Mouse (Mus musculus) bone marrow, adult 2 months (tissue): ENCODE measurements at regions not wholly inside any gene's neighbourhood (a gene's known extent, or its start where the extent isn't known, plus 50 kb on each side); places are given as distances from the start of the nearest gene placed in this dataset.

ENCODE experiments used
- H3K27ac ChIP-seq: fragments of 200-500 bp; 2 replicates; pipeline ENCODE4 v1.5.1; 2012; ENCODE audit warnings: low read depth, mild to moderate bottlenecking, control low read depth, inconsistent platforms, low read length; ENCODE audit not compliant: control insufficient read depth, poor library complexity, insufficient read depth
- H3K4me1 ChIP-seq: fragments of 200-500 bp; 2 replicates; pipeline ENCODE4 v1.6.1; 2011; ENCODE audit warnings: low read length; ENCODE audit not compliant: control insufficient read depth, insufficient read depth
- H3K4me3 ChIP-seq: fragments of 200-500 bp; replicated peaks from 2 replicates; pipeline ENCODE3; 2011; ENCODE audit warnings: mild to moderate bottlenecking, low read depth, low read length, control low read depth; ENCODE audit not compliant: control insufficient read depth
- CTCF ChIP-seq: fragments of 200-500 bp; IDR thresholded peaks from 2 replicates; pipeline ENCODE4 v1.5.1; 2011; ENCODE audit warnings: low read length, control low read depth; ENCODE audit not compliant: control insufficient read depth, insufficient read depth
- POLR2A ChIP-seq: fragments of 200-500 bp; IDR thresholded peaks from 2 replicates; pipeline ENCODE4 v1.6.1; 2011; ENCODE audit warnings: low read depth, mild to moderate bottlenecking, control low read depth, low read length, borderline replicate concordance; ENCODE audit not compliant: control insufficient read depth
- WGBS: fragments of 180-500 bp; shearing (Covaris S2); methylation state at CpG from one replicate; pipeline ENCODE4 v1.1.7; 2018; 5-methylcytosine and 5-hydroxymethylcytosine counted together

DNA sequence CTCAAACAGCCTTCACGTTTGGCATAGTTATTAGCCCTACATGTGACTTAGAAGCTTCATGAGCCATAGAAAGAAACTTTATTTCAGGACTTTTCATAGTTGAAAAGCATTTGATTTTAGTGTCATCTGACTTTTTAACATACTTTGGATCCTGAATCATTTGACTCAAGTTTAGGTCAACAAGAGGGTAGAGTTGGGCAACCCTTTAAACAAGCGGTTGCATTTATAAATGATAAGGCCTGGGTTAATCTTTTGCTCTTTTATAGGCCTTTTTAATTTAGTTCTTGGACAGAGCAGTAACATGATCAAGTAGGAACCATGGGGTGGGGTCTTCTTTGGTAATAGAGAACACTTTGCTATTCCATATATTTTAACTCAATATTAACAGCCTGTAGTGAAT is 204.4 kb downstream of the Csl start:
- Histone ChIP-seq H3K4me1 (no peaks in the 10 kb centered on the region), H3K27ac (no peak overlapping the region), H3K4me3 (no peak overlapping the region)
- WGBS = 86% methylated on average over 2 of the region's 2 CpGs
- TF ChIP-seq CTCF (no peak), POLR2A (no peak)

DNA sequence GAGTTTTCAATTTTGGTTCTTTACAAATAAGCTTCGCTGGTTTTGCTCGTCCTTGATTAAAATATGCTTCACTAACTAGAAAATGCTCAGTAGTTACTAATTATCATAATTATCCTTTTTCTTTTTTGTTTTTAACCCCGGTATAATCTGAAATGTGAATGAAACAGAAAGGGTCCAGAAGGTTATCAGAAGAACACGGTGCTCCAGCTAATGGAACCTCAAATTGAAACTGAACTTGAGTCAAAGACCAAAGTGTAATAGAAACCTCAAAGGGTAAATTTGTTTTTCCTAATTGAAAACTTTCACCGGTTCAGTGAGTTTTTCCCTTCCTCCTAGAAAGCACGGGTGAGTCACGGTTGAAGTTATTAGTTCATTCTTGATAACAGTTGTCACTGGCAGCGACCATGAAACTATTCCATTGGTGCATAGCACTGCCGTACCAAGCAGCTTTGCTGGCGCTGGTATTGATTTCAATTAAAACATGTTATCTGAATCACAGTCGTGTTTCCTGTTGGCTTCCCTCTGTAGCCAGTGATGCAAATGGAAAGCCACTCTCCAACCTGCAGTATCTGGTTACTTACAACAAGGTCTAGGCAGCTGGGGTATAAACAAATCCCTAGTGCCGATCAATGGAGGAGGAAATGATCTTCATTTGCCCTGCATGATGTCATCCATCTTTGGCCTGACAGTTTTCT is 203.7 kb downstream of the Csl start:
- Histone ChIP-seq H3K4me3 (no peak overlapping the region), H3K4me1 (no peaks in the 10 kb centered on the region), H3K27ac (no peak overlapping the region)
- WGBS = 82% methylated on average over 12 of the region's 12 CpGs
- TF ChIP-seq CTCF (no peak), POLR2A (no peak)

DNA sequence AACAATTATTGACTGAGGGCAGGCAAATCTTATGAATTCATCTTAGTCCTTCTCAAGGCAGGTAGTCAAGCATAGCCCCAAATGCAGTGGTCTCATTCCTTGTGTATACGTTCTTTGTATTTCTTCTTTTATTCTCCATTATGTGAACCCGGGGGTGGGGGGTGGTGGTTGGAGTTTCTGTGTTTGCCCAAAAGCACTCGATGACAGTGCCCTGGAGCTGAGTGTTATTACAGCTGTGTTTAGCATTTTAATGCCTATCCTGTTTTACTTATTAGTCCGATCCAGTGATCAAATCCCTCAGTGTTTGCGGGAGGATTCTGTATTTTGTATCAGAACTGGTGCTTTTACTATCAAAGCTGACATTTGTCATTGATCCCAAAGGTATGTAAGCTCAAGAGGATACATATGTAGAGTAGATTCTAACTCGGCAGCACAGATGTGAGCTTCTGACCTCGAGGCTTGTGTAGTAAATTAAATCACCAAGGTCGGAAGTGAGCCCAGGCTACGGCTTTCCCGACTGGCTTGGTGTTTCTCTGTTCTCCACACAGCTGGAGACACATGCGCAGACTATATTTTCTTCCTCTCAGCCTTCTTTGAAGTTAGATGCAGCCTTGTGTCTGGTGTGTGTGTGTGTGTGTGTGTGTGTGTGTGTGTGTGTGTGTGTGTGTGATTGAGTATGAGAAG is 203.0 kb downstream of the Csl start:
- no peaks in the 10 kb centered on the region for H3K4me1 ChIP-seq
- no peak overlapping the region for H3K4me3 ChIP-seq
- H3K27ac ChIP-seq = no peak overlapping the region
- 83% methylated on average over 11 of the region's 11 CpGs for WGBS
- TF ChIP-seq POLR2A (no peak), CTCF (no peak)

DNA sequence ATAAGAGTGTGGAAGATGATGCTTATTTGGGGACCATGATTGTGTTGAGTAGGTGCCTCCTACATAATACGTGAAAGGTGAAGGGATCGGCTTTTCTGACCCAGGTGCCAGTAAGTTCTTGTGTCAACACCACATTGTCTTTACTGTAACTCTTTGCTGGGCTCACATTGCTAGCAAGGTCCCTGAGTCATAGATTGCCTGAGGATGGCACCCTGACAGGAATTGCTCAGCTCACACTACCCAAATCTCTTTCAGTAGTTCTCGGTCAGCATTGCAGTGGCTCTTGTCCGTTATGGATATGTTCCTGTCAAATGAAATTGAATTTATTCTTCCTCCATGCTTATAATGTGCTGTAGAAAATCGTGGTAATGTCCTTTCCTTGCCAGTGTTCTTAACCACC is 200.8 kb downstream of the Csl start:
- WGBS = 81% methylated on average over 5 of the region's 5 CpGs
- H3K4me1 ChIP-seq = no peaks in the 10 kb centered on the region
- H3K27ac ChIP-seq = no peak overlapping the region
- TF ChIP-seq POLR2A = no peak
- TF ChIP-seq CTCF = no peak
- H3K4me3 ChIP-seq = no peak overlapping the region

DNA sequence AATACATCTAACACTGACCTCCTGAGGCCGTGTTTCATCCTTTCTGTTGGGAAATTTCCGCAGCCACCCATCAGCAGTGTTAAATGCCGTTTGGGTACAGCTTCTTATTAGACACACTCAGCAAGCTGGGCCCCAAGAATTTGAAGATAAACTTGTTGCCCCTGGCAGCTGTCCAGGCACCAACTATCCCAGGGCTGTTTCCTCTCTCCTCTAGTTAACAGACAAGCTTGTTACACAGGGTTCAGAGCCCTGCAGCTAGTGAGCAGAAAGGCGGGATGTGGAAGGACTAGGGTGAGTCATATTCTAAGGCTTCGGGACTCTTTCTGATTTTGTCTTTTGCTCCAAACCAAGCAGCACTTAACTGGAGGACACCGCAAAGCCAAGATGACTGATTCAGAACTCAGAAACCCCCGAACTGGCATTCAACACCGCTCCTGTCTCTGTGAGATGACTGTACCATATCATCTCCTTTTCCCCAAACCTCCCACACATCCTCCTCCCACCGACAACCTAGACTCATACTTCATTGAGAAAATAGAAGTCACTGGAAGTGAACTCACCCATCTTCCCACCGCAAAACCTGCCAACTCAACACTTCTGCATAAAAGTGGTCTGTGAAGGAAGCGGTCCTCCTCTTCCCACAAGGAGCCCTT is 198.2 kb downstream of the Csl start:
- Histone ChIP-seq H3K4me1 (no peaks in the 10 kb centered on the region), H3K27ac (no peak overlapping the region), H3K4me3 (no peak overlapping the region)
- 69% methylated on average over 11 of the region's 11 CpGs for WGBS
- TF ChIP-seq CTCF = no peak
- TF ChIP-seq POLR2A = no peak

DNA sequence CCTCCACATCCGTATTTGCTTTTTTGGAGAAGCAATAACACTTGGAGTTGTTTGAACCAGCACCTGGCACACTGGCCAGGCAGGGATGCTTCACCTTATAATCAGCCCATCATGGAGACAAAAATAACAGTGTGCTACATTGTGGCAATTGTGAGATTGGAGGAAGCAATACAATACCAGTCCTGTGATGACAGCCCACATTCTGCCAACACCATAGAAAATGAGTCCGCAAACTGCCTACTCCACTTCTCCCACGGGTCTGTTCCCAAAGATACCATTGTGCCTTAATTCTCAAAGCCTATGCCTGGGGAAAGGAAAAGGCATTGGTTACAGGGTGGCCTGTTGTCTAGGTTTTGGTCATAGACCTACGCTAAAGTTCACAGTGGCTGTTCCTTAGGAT is 194.9 kb downstream of the Csl start:
- H3K27ac ChIP-seq = no peak overlapping the region
- no peak for TF ChIP-seq CTCF
- no peak for TF ChIP-seq POLR2A
- 87% methylated on average over 4 of the region's 4 CpGs for WGBS

DNA sequence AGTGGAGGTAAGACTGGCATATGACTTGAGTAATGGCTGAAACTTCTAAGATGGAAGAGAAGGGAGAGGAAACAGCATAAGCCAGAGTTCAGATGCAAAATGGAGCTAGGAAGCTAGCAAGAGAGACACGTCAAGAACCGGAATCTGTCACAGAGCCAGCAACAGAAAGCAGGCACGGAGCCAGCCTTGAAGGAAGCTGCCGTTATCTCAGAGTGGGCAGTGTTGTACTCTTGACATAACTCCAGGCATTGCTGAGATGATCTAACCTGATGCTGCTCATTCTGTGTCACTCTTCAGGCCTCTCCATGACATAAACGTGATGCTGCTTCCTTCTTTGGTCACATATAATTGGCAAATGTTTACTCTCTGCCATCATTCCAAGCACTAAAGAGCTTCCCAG is 191.0 kb downstream of the Csl start:
- 50% methylated on average over 5 of the region's 5 CpGs for WGBS
- Histone ChIP-seq H3K4me3 (no peak overlapping the region), H3K4me1 (no peaks in the 10 kb centered on the region), H3K27ac (no peak overlapping the region)
- TF ChIP-seq CTCF (no peak), POLR2A (no peak)

More for the DNA sequence above, 194.9 kb downstream of the Csl start:
- no peak overlapping the region for H3K4me3 ChIP-seq
- H3K4me1 ChIP-seq = no peaks in the 10 kb centered on the region

DNA sequence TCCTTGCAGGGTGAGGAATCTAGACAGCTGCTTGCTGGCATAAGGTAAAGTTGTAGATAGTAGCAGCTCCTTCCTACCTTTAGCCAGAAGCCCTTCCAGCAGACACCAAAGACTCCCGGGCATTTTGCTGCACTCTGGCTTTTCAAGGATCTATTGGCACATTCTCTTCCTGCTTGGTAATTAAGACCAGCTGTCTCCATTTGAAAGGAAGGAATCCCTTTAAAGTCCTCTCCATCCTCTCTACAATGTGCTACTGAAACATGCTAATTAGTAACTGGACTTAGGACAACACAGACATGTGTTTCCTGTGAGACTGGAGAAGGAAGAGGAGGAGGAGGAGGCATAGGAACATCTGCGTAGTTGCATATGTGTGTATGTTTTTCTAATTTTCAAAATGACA is 189.3 kb downstream of the Csl start:
- TF ChIP-seq CTCF = no peak
- no peak for TF ChIP-seq POLR2A
- H3K4me1 ChIP-seq = no peaks in the 10 kb centered on the region
- WGBS = 59% methylated on average over 2 of the region's 2 CpGs
- H3K4me3 ChIP-seq = no peak overlapping the region
- H3K27ac ChIP-seq = no peak overlapping the region
